Mouse (Mus musculus) megakaryocyte progenitor cell, adult 5-6 weeks (primary cell): ENCODE results near the gene Cacna1g. TPM values are rescaled to one million over a fixed set of nuclear protein-coding genes. Genes with fewer than 3 reads are reported as not detected.

Source experiments
- ATAC-seq: replicated peaks from 2 replicates; pipeline ENCODE4 v1.8.0; 2016; ENCODE audit warnings: mild to moderate bottlenecking, moderate TSS enrichment, inconsistent platforms; ENCODE audit not compliant: poor library complexity
- total RNA-seq, 2 experiments: library from RNA; stranded (forward) in 1 of 2; stranded (reverse) in 1 of 2; fragments of 157-497, 149-512 nt in 1 of 2; fragments of 200-1000 nt in 1 of 2; gene quantifications; 2 replicates each; pipeline versions ENCODE4 v1.2.3 to v1.2.4; 2015 to 2017

Gene Cacna1g
- total RNA-seq (2015), result not detected in 2 replicates
- total RNA-seq (2017), result not detected in 2 replicates

- ATAC-seq, result peak; percentile 88
Observed at GRCm38 (mm10) chr11:94473707-94474543, at the start of gene Cacna1g. Cacna1g (minus strand) TSS chr11:94474198.

GRCm38 (mm10) chr11:94521219-94521843 is 47.3 kb upstream of the Cacna1g start, which contains the start of gene Mycbpap:
Mycbpap (minus strand) TSS chr11:94521742.
- ATAC-seq, result peak; percentile 82

DNA sequence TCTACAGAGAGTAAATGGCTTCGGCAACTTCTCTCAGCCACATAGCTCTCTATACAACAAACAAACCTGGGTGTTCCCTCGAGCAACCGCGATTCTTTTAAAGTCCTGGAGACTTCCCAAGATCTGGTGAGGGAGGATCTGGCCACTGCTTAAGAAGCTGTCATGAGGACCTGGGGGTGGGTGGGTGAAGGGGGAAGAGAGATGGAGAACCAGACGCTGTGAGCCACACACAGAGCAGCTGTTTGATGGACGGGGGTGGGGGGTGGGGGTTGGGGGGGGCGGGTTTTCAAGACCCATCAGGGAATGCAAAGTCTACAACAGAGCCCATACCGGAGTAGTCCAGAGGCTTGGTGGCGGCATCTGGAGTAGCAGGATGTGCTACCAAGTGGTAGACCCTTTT is 39.5 kb upstream of the Cacna1g start:
- ATAC-seq, result no peak

- no peak for ATAC-seq
Observed at GRCm38 (mm10) chr11:94508976-94509375, 35.0 kb upstream of the Cacna1g start.

GRCm38 (mm10) chr11:94501482-94501881 is 27.5 kb upstream of the Cacna1g start:
- ATAC-seq, result no peak

DNA sequence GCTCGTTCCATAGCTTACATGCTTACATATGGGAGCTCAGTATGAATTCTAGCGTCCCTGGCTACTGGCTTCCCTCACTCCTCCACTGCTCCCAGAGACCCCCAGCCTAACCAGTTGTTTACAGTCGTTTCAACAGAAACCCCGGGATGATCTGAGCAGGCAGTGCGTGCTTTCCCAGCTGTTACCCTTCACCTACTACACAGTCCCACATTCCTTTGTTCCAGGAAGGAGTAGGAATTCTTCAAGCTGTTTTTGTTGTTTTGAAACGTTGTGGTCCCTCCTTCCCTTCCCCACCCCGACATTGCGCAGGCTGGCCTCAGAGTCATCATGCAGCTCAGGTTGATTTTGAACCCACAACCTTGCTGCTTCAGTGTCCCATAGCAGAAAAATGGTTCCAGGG is 26.4 kb upstream of the Cacna1g start:
- no peak for ATAC-seq

DNA sequence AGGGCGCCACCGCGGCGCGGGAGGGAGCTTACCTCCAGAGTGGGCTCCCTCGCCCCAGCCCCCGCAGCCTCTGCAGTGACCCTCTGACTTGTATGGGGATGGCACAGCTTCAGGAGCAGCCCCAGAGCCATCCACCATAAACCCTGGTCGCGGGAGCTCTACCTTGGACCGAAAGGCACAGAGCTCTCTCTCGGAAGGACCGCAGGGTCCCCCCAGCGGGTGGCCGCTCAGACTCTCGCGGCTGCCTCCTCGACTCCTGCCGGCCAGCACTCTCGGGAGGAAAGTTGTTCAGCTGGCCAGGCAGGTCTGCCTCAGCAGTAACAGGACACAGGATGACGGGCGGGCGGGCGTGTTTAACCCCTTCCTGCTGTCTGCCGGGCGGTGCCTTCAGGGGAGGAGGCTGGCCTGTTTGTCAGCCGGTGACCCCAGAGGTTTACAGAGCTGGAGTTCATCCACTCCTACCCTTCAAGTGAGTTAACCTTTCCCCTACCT is 25.7 kb upstream of the Cacna1g start, which contains the start of gene Epn3:
Gene Epn3 (minus strand): TSS at position 314 of the 492 bp plus-strand sequence.
- ATAC-seq, result peak; percentile 23; the same call in 1 of the 2 replicates

DNA sequence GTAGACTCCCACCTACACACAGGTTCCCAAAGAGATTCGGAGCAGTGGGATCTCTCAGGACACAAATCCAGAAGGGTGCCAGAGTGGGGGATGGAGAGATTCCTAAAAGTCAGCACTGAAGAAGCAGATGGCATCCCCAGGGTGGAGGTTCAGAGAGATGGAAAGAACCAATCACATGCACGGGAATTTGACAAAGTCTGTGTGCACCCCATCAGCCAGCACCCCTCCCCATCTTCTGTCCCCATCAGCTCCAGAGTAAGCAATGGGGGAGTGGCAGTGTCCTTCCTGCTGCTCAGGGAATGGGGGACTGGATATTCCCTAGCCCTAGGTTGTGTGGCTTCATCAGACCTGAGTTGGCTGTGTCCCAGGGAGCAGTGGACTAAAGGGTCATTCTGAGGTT is 25.0 kb upstream of the Cacna1g start:
- no peak for ATAC-seq

DNA sequence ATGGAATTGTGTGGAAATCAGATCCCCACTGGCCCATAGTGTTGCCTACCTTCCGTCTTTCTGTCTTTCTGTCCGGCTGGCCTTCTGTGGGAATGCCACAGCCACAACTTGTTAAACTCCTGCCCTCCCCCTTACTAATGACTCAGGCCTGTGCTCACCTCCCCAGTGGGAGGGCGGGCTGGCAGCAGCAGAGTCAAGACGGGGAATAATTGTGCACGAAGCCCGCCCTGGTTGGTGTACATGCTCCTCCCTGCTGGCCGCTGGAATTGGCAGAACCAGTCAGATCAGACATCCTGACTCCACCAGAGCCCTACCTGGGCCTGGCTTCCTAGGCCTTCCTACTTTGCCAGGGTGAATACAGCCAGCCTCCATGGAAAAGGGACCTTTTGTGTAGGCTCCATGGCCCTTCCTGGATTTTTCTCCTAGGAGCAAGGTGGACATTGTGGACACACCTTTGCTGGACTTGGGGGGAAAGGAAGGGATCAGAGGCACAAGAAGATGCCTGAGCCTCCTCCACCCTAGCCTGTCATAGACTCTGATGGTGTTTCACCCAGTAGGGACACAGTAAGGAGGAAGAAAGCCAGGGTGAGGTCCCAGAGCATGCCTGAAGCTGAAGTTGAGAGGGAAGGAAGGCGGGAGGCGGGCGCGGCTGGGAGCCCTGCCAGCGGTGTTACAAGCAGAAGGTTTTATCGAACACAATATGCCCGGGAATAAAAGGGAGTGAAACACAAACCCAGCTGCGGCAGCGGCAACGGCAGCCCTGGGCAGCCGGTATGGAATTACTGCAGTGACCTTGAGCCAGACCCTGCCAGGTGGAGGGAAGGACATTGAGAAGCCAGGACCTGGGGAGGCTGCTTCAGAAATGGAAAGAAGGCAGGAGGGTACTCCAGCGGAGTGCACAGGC is 24.3 kb upstream of the Cacna1g start:
- ATAC-seq, result peak; percentile 8; the same call in 1 of the 2 replicates

DNA sequence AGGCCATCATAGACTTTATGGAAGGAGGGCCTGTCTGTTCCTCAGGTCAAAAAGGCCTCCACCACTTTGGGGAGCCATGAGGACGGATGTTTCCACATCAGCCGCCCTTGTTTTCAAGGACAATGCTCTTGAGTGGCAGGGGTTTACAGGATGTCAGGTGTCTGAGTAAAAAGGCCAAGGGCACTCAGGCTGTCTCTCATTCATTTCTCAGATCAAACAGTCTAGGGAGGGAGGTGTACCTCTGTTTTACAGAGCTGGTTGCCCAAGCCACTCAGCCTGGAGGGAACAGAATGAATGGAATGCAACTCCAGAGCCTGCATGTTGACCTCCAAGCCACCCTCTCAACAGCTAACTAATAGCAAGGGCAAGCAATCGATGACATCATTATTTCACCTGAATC is 21.4 kb upstream of the Cacna1g start:
- ATAC-seq, result no peak

DNA sequence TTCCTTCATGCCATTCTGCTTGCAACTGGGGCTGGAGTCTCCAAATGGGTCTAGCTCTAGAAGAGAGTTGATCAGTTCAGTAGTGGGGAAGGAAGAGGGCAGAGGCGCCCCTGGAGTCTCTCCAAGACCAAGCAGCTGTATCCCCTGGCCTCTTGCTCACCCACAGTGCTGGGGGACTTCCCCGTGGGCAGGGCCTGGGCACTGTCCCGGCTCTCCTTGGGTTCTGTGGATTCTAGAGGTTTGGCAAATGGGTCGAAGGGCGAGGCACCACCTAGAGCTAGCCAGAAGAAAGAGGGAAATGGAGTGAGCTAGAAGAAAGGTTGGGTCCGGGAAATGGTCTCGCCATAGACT is 17.7 kb upstream of the Cacna1g start:
- ATAC-seq, result peak; percentile 44; the same call in 1 of the 2 replicates

GRCm38 (mm10) chr11:94491035-94491748 is 17.2 kb upstream of the Cacna1g start:
- ATAC-seq, result peak; percentile 23

GRCm38 (mm10) chr11:94489745-94490144 is 15.7 kb upstream of the Cacna1g start:
- ATAC-seq, result no peak

DNA sequence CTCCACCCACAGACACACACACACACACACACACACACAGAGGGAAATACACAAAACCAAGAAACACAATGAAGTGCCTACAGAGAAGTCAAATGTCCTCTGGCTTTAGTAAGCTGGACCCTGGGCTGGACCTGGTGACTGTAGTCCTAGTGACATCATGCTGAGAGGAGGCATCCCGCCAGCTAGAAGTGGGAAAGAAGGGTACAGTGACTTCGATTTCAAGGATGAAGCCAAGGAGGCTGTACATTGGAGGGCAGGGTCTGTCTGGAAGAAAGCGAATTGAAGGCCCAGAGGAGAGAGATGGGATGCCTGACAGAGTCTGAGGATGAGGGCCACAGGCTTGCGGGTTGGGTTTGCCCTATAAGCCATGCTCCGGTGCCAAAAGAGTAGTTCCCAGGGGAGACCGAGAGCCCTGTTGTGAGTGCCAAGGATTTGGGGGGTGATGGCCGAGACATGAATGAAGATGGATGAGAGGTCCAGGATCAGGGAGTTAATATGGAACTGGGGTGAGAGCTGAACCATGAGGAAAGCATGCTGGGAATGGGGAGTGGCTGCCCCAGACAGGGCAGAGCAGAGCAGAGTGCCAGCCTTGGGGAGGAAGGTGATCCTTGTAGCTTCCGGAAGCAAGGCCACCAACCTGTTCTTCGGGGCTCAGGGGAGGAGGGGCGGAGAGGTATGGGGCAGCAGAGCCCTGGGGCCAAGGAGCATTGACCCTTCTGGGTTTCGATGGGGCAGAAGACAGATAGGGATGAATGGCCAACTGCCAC is 15.0 kb upstream of the Cacna1g start:
- no peak for ATAC-seq

- ATAC-seq, result peak; percentile 92
Observed at GRCm38 (mm10) chr11:94486001-94486400, 12.0 kb upstream of the Cacna1g start, which contains the start of gene Spata20. Spata20 (minus strand) TSS chr11:94486179.

DNA sequence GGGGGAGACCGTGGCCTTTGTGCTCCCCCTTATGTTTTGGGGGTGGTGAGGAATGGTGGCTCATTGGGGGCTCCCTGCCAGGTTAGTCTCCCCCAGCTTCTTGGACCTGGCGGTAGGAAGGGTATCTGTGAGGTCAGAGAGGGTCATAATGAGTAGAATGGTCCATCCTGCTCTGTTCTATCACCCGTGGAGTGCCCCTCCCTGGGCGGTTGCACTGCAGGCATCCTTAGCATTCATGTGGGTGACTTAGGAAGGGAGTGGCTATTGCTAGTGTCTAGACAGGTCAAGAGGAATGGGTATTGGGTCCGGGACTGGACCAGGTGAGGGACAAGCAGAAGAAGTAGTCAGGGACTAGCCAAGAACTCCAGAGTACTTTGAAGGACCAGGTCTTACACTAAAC is 11.2 kb upstream of the Cacna1g start:
- no peak for ATAC-seq

DNA sequence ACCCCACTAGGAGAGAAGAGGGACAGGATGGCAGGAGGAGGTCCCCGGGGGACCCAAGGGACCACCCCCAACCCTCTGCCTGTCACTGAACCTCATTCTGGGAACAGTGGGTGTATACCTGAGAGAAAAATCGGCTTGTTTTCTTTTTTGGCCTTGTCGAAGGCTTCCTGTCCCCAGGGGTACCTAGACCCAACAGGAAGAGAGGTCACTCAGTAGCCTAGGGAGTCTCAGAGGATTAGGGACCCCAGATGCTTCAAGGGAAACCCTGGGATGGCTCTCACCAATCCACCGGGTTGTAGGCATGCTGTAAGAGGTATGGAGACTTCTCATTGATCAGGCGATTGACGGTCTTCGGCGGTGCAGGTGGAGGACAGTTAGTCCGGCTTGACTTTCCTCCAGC is 10.6 kb upstream of the Cacna1g start:
- no peak for ATAC-seq

- no peak for ATAC-seq
Observed at GRCm38 (mm10) chr11:94483921-94484320, 9.9 kb upstream of the Cacna1g start.

GRCm38 (mm10) chr11:94483436-94483835 is 9.4 kb upstream of the Cacna1g start:
- ATAC-seq, result no peak
